Mouse (Mus musculus) neural tube, embryonic 10.5 days (tissue): ENCODE results near the gene Crot.
"Not testable (repeated sequence)": the region's sequence is repeated elsewhere in the genome, so short reads cannot be mapped to it uniquely, and the experiment has no call there.

Experiments
- DNase-seq: peaks from one replicate; pipeline ENCODE4 v3.0.0-alpha.2; 2017; ENCODE audit warnings: low spot score; ENCODE audit errors: extremely low spot score

The Crot gene

GRCm38 (mm10) chr5:8996686-8997512 lies at the start of gene Crot:
Gene Crot (minus strand): TSS chr5:8997324.
- peak; percentile 96 for DNase-seq

- no peak for DNase-seq
Measured at GRCm38 (mm10) chr5:9045904-9046303, 48.8 kb upstream of the Crot start.

GRCm38 (mm10) chr5:9044821-9045220 lies 47.7 kb upstream of the Crot start:
- no peak for DNase-seq

- DNase-seq = no peak
Measured at GRCm38 (mm10) chr5:9043582-9044267, 46.6 kb upstream of the Crot start.

- DNase-seq = no peak
Measured at GRCm38 (mm10) chr5:9042721-9043416, 45.7 kb upstream of the Crot start.

- no peak for DNase-seq
Measured at GRCm38 (mm10) chr5:9040665-9041215, 43.6 kb upstream of the Crot start.

GRCm38 (mm10) chr5:9039978-9040377 lies 42.9 kb upstream of the Crot start:
- no peak for DNase-seq

- no peak for DNase-seq
Measured at GRCm38 (mm10) chr5:9037292-9037691, 40.2 kb upstream of the Crot start.

GRCm38 (mm10) chr5:9035457-9035856 lies 38.3 kb upstream of the Crot start:
- DNase-seq = no peak

- no peak for DNase-seq
Measured at GRCm38 (mm10) chr5:9034535-9034934, 37.4 kb upstream of the Crot start.

- DNase-seq = no peak
Measured at GRCm38 (mm10) chr5:9033843-9034242, 36.7 kb upstream of the Crot start.

- no peak for DNase-seq
Measured at GRCm38 (mm10) chr5:9032641-9033040, 35.5 kb upstream of the Crot start.

- no peak for DNase-seq
Measured at GRCm38 (mm10) chr5:9032101-9032590, 35.0 kb upstream of the Crot start.

GRCm38 (mm10) chr5:9028266-9028841 lies 31.2 kb upstream of the Crot start:
- no peak for DNase-seq

GRCm38 (mm10) chr5:9015352-9015751 lies 18.2 kb upstream of the Crot start:
- DNase-seq = no peak

GRCm38 (mm10) chr5:9014774-9015173 lies 17.6 kb upstream of the Crot start:
- no peak for DNase-seq

- DNase-seq = no peak
Measured at GRCm38 (mm10) chr5:9011374-9011773, 14.2 kb upstream of the Crot start.

GRCm38 (mm10) chr5:9010166-9010565 lies 13.0 kb upstream of the Crot start:
- DNase-seq = no peak

GRCm38 (mm10) chr5:9006585-9006984 lies 9.5 kb upstream of the Crot start:
- not testable (repeated sequence) for DNase-seq

- DNase-seq = not testable (repeated sequence)
Measured at GRCm38 (mm10) chr5:9000006-9000405, 2.9 kb upstream of the Crot start.

GRCm38 (mm10) chr5:8999108-8999507 lies 2.0 kb upstream of the Crot start:
- DNase-seq = no peak
